7 mouse cellular contexts compared by ENCODE assay signal in the genomic region with DNA sequence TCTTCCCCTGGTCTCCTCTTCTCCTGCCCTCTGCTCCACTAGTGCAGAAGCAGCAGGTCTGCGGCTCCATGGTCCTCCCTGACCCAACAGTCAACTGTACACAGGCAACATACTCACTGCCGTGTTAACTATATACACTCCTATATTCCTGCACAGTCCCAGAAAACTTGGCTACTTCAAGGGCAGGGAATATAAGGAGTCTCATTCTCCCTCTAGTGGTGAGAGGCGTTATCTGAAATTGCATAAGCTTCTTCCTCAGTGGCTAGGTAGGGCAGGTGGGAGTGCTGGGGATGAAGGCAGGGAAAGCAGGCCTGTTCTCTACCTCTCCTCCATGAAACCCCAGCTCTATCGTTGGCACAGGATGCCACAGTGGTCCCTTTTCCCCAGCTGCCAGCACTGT. TPM values are rescaled to one million over a fixed set of nuclear protein-coding genes. Genes with fewer than 3 reads are reported as not detected.
A peak's percentile ranks its signal among the peaks of the same experiment; 100 is the strongest.
DNase-seq lines count a peak whose midpoint lies in the region; ATAC-seq lines count a peak whose summit lies in the region.

No protein-coding gene starts in this region.

- DNase-seq in left cerebral cortex, adult 18-20 months (ENCODE audit: low spot score in 2 of 2), result peak; percentile 41 to 42
- DNase-seq in left cerebral cortex, adult 11 months (ENCODE audit: low spot score), result no peak
- DNase-seq in brain, adult 2 months (ENCODE audit: low read depth, low spot score), result peak; percentile 92
- peak; percentile 12 to 21 for DNase-seq in frontal cortex, postnatal 10 days (ENCODE audit: low spot score in 2 of 2)
- DNase-seq in layer of hippocampus, adult 9-10 months (ENCODE audit: low spot score), result peak; percentile 42
- peak; percentile 54 to 59 for DNase-seq in right cerebral cortex, postnatal 10 days (ENCODE audit: low spot score in 2 of 2)

- no peak for ATAC-seq in granulocyte monocyte progenitor cell, adult 5-6 weeks (replicated peaks; ENCODE audit: poor library complexity, severe bottlenecking)

RNA-seq across cellular contexts. Expression of a gene that starts 2.9 kb away (rescaled TPM):
- 10 to 100 TPM; 16.0 to 17.4 TPM for total RNA-seq in left cerebral cortex, adult 18-20 months (2021)
- total RNA-seq in granulocyte monocyte progenitor cell, adult 5-6 weeks (2014; fragmentation: Nextera tagmentation), result not detected in 2 replicates
- not detected in 2 replicates for total RNA-seq in granulocyte monocyte progenitor cell, adult 5-6 weeks (2017)

RNA-seq across cellular contexts. Expression of a gene that starts 35.4 kb away (rescaled TPM):
- total RNA-seq in left cerebral cortex, adult 18-20 months (2021), result 100 to 1,000 TPM; 191 to 203 TPM
- not detected in 2 replicates for total RNA-seq in granulocyte monocyte progenitor cell, adult 5-6 weeks (2014; fragmentation: Nextera tagmentation)
- 0.21 TPM in 1 of 2 replicates, not detected in the other for total RNA-seq in granulocyte monocyte progenitor cell, adult 5-6 weeks (2017)

Comparison
In these comparisons a context has a peak if more than half of its experiments do, and no peak if none do; other contexts are left out.
1. RNA of a gene that starts 2.9 kb away (total RNA-seq): 16.0 to 17.4 TPM in left cerebral cortex, adult 18-20 months; not detected in granulocyte monocyte progenitor cell, adult 5-6 weeks; every median in the first group is over 10 times any median in the second.
2. RNA of a gene that starts 35.4 kb away (total RNA-seq): 191 to 203 TPM in left cerebral cortex, adult 18-20 months; 0.21 TPM in granulocyte monocyte progenitor cell, adult 5-6 weeks; every median in the first group is over 100 times any median in the second.